Mouse (Mus musculus) stomach, embryonic 16.5 days (tissue): ENCODE results near the gene Prss47. TPM values are rescaled to one million over a fixed set of nuclear protein-coding genes. Genes with fewer than 3 reads are reported as not detected.

Experiments
- ATAC-seq: fragments of 200-750 bp; cut with Nextera tagmentation; 2 replicates; pipeline ENCODE4 v1.8.0; 2017; ENCODE audit warnings: moderate number of reproducible peaks, moderate TSS enrichment; ENCODE audit not compliant: insufficient read depth, low FRiP score
- H3K27ac ChIP-seq: fragments of 300-500 bp; sonication (generic); 2 replicates; pipeline ENCODE4 v1.5.1; 2014; ENCODE audit warnings: low read length
- H3K27me3 ChIP-seq: fragments of 300-500 bp; sonication (generic); 2 replicates; pipeline ENCODE4 v1.6.1; 2014; ENCODE audit warnings: low read length, control low read depth, mixed read lengths; ENCODE audit not compliant: control insufficient read depth, insufficient read depth
- H3K36me3 ChIP-seq: fragments of 300-500 bp; sonication (generic); 2 replicates; pipeline ENCODE4 v1.6.1; 2014; ENCODE audit warnings: low read length; ENCODE audit not compliant: control insufficient read depth, insufficient read depth
- H3K4me1 ChIP-seq: fragments of 300-500 bp; sonication (generic); 2 replicates; pipeline ENCODE4 v1.6.1; 2014; ENCODE audit warnings: low read length, control low read depth, mixed read lengths; ENCODE audit not compliant: control insufficient read depth, insufficient read depth
- H3K4me2 ChIP-seq: fragments of 300-500 bp; sonication (generic); 2 replicates; pipeline ENCODE4 v1.6.1; 2014; ENCODE audit warnings: low read depth, low read length, mixed read lengths
- H3K4me3 ChIP-seq: fragments of 300-500 bp; sonication (generic); replicated peaks from 2 replicates; pipeline ENCODE4 v1.5.1; 2014; ENCODE audit warnings: mild to moderate bottlenecking, low read length
- H3K9ac ChIP-seq: fragments of 300-500 bp; sonication (generic); 2 replicates; pipeline ENCODE4 v1.6.1; 2014; ENCODE audit warnings: low read length
- H3K9me3 ChIP-seq: fragments of 300-500 bp; sonication (generic); replicated peaks from 2 replicates; pipeline ENCODE4 v1.6.1; 2016; ENCODE audit warnings: low read length, control low read depth; ENCODE audit not compliant: control insufficient read depth
- WGBS: fragments of 180-500 bp; shearing (Covaris S2); extraction: QIAGEN DNeasy Blood & Tissue Kit; methylation state at CpG from one replicate; pipeline ENCODE4 v1.1.7; 2014; 5-methylcytosine and 5-hydroxymethylcytosine counted together
- polyA plus RNA-seq: library from polyadenylated mRNA; unstranded; fragments of >200 nt; fragmentation: Nextera tagmentation; extraction: Ambion mirVana; gene quantifications from 2 replicates; pipeline ENCODE4 v1.2.1, GENCODE M21; 2015

The Prss47 gene
- polyA plus RNA-seq, 1 experiment from 2014 or later, result not detected

GRCm38 (mm10) chr13:65007971-65008370 is 44.6 kb downstream of the Prss47 start:
- no peaks in the 10 kb centered on the region for H3K4me1 ChIP-seq
- no peaks in the 10 kb centered on the region for H3K9me3 ChIP-seq
- H3K27me3 ChIP-seq, result no peaks in the 10 kb centered on the region
- no peak overlapping the region for H3K4me2 ChIP-seq
- no peak for ATAC-seq
- H3K27ac ChIP-seq, result no peak overlapping the region
- H3K9ac ChIP-seq, result no peak overlapping the region
- H3K36me3 ChIP-seq, result no peaks in the 10 kb centered on the region
- H3K4me3 ChIP-seq, result no peak overlapping the region
- 58% methylated on average over 1 of the region's 1 CpGs for WGBS

GRCm38 (mm10) chr13:65006760-65007159 is 45.8 kb downstream of the Prss47 start:
- Histone ChIP-seq H3K9ac (no peak overlapping the region), H3K27me3 (no peaks in the 10 kb centered on the region), H3K9me3 (no peaks in the 10 kb centered on the region), H3K4me1 (no peaks in the 10 kb centered on the region), H3K27ac (no peak overlapping the region), H3K4me3 (no peak overlapping the region), H3K36me3 (no peaks in the 10 kb centered on the region), H3K4me2 (no peak overlapping the region)
- ATAC-seq, result no peak
- WGBS, result 70% methylated on average over 1 of the region's 1 CpGs

GRCm38 (mm10) chr13:65005414-65005813 is 47.1 kb downstream of the Prss47 start:
- no peaks in the 10 kb centered on the region for H3K36me3 ChIP-seq
- H3K4me1 ChIP-seq, result no peaks in the 10 kb centered on the region
- H3K4me3 ChIP-seq, result no peak overlapping the region
- H3K27me3 ChIP-seq, result no peaks in the 10 kb centered on the region
- no peak overlapping the region for H3K9ac ChIP-seq
- ATAC-seq, result no peak
- no peak overlapping the region for H3K27ac ChIP-seq
- no peaks in the 10 kb centered on the region for H3K9me3 ChIP-seq
- H3K4me2 ChIP-seq, result no peak overlapping the region

Other genes starting within 250 kb of the Prss47 start
- gene Cntnap3, start 148.8 kb downstream of the Prss47 start, polyA plus RNA-seq, result 0.74 and 0.77 TPM in 2 replicates
- gene Spata31, start 135.4 kb downstream of the Prss47 start, polyA plus RNA-seq, result not detected in 2 replicates
- gene Spata31d1c, start 19.7 kb downstream of the Prss47 start, polyA plus RNA-seq, result not detected in 2 replicates
- gene Mfsd14b, start 60.2 kb upstream of the Prss47 start, polyA plus RNA-seq, result 49.1 and 51.7 TPM in 2 replicates
- gene Olfr465-ps1, start 85.3 kb upstream of the Prss47 start, polyA plus RNA-seq, result not detected in 2 replicates
- gene Olfr466, start 97.5 kb upstream of the Prss47 start, polyA plus RNA-seq, result not detected in 2 replicates
- gene Nlrp4f, start 153.2 kb upstream of the Prss47 start, polyA plus RNA-seq, result not detected in 2 replicates
- not detected in 2 replicates for gene Gm10775, start 206.8 kb upstream of the Prss47 start, polyA plus RNA-seq
- 10.7 and 12.1 TPM in 2 replicates for gene Zfp369, start 226.1 kb upstream of the Prss47 start, polyA plus RNA-seq